Mouse (Mus musculus): ENCODE measurements around the gene Mad1l1. TPM values are rescaled to one million over a fixed set of nuclear protein-coding genes. Genes with fewer than 3 reads are reported as not detected.

Mad1l1 gene
- polyA plus RNA-seq, 1 experiment from 2014 or later, result 29.8 TPM

DNA sequence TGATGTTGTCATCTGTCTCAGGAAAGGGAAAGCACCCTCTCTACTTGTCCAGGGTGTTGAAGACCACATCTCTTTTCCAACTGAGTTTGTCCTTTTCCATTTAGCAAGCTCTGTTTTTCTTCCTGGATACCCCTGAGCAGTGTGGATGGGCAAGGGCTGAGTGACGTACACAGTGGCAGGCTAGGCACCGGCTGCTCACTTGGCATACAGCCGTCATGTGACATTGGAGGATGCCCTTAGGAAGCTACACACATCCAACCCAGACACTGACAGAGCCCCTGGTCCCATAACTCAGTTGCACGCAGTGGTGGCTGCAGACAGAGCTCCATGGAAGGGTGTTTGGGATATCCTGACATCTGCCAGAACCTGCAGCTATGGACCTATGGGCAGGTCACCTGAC lies 295.0 kb downstream of the Mad1l1 start:
- WGBS, result 94% methylated on average over 4 of the region's 4 CpGs
- Histone ChIP-seq H3K9me3 (ENCODE audit: control insufficient read depth, low read length) (no peaks in the 10 kb centered on the region), H3K9ac (replicated peaks; ENCODE audit: low read length) (no peak overlapping the region), H3K4me1 (ENCODE audit: control insufficient read depth, insufficient read depth, low read length) (no peaks in the 10 kb centered on the region; the same call in 1 of the 2 replicates), H3K27me3 (ENCODE audit: control insufficient read depth, insufficient read depth, low read length) (no peaks in the 10 kb centered on the region), H3K27ac (replicated peaks; ENCODE audit: low read depth, low read length) (no peak overlapping the region), H3K36me3 (ENCODE audit: control insufficient read depth, insufficient read depth, low read length) (no peaks in the 10 kb centered on the region), H3K4me2 (ENCODE audit: low read length) (no peak overlapping the region), H3K4me3 (replicated peaks; ENCODE audit: low read depth, low read length) (no peak overlapping the region)
- ATAC-seq (ENCODE audit: low FRiP score, low TSS enrichment) (no peak), DNase-seq (no peak)

DNA sequence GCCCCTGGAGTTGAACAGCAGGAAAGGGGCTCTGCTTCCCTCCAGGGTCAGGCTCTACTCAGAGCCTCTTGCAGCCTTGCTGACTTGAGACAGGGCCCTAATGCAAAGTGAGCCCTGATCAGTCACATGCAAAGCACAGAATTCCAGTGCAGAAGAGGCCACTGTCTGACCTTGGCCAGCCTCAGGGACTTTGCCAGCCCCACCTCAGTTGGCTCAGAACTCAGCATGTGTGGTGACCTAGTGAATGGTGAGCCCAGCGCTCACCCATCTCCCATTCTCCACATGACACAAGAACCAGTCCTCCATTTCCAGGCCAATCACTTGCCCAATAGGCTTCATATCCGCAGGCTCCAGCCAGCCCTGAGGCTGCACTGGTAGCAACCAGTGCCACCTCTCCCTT lies 296.1 kb downstream of the Mad1l1 start:
- H3K36me3 ChIP-seq (ENCODE audit: control insufficient read depth, insufficient read depth, low read length), result no peaks in the 10 kb centered on the region
- no peak overlapping the region for H3K27ac ChIP-seq (replicated peaks; ENCODE audit: low read depth, low read length)
- H3K4me2 ChIP-seq (ENCODE audit: low read length), result no peak overlapping the region
- H3K27me3 ChIP-seq (ENCODE audit: control insufficient read depth, insufficient read depth, low read length), result no peaks in the 10 kb centered on the region
- no peaks in the 10 kb centered on the region for H3K9me3 ChIP-seq (ENCODE audit: control insufficient read depth, low read length)
- 93% methylated on average over 2 of the region's 2 CpGs for WGBS
- H3K4me3 ChIP-seq (replicated peaks; ENCODE audit: low read depth, low read length), result no peak overlapping the region
- DNase-seq (no peak), ATAC-seq (ENCODE audit: low FRiP score, low TSS enrichment) (no peak)
- H3K9ac ChIP-seq (replicated peaks; ENCODE audit: low read length), result no peak overlapping the region
- H3K4me1 ChIP-seq (ENCODE audit: control insufficient read depth, insufficient read depth, low read length), result no peaks in the 10 kb centered on the region; the same call in 1 of the 2 replicates

DNA sequence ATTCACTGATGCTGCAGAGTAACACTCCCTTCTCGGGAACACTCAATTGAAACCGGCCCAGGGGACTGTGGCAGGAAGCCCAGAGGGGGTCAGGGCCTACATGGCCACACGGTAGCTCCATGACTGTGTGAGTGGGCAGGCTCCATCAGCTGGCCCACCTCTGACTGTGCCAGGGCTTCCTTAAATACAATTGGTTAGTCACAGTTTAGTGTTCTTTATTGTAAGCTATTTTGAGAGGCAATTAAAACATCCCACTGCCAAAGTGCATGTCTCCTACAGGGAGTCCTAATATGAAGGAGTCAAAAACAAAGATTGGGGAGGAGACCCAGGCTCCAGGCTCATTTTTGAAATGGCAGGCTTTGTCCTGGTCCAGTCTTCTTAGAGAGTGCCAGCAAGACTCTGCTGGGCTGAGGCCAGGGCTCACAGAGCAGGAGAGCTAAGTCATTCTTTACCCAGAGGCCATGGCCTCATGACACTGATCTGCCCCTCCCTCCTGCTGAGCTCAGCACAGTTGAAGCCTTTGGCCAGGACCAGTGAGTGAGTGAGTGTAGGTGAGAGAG lies 297.3 kb downstream of the Mad1l1 start:
- WGBS, result 27% methylated on average over 3 of the region's 3 CpGs
- no peak overlapping the region for H3K9ac ChIP-seq (replicated peaks; ENCODE audit: low read length)
- DNase-seq, result peak; percentile 40
- H3K27ac ChIP-seq (replicated peaks; ENCODE audit: low read depth, low read length), result no peak overlapping the region
- no peaks in the 10 kb centered on the region; the same call in 1 of the 2 replicates for H3K4me1 ChIP-seq (ENCODE audit: control insufficient read depth, insufficient read depth, low read length)
- H3K36me3 ChIP-seq (ENCODE audit: control insufficient read depth, insufficient read depth, low read length), result no peaks in the 10 kb centered on the region
- no peak for ATAC-seq (ENCODE audit: low FRiP score, low TSS enrichment)
- H3K4me3 ChIP-seq (replicated peaks; ENCODE audit: low read depth, low read length), result no peak overlapping the region
- H3K9me3 ChIP-seq (ENCODE audit: control insufficient read depth, low read length), result no peaks in the 10 kb centered on the region
- no peaks in the 10 kb centered on the region for H3K27me3 ChIP-seq (ENCODE audit: control insufficient read depth, insufficient read depth, low read length)
- H3K4me2 ChIP-seq (ENCODE audit: low read length), result no peak overlapping the region

DNA sequence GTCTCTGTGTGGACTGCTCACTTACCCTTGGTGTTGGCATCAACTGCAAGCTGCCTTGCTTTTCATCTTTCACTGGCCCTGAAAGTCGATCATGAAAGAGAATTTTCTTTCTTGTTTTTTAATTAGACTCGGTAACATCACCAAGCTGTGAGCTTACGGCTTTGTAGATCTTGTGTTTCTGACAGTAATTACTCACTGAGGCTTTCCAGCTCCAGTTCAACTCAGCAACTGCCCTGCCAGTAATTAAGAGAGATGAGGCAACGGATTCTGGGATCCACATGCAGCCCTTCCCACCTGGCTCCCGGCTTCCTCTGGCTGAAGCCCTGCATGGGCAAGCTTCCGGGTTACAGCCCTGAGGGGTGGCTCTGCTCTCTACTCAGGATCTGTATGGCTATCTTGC lies 298.5 kb downstream of the Mad1l1 start:
- H3K4me3 ChIP-seq (replicated peaks; ENCODE audit: low read depth, low read length), result no peak overlapping the region
- no peak overlapping the region for H3K9ac ChIP-seq (replicated peaks; ENCODE audit: low read length)
- H3K4me1 ChIP-seq (ENCODE audit: control insufficient read depth, insufficient read depth, low read length), result no peaks in the 10 kb centered on the region; the same call in 1 of the 2 replicates
- DNase-seq, result no peak
- no peak overlapping the region for H3K4me2 ChIP-seq (ENCODE audit: low read length)
- no peak overlapping the region for H3K27ac ChIP-seq (replicated peaks; ENCODE audit: low read depth, low read length)
- H3K36me3 ChIP-seq (ENCODE audit: control insufficient read depth, insufficient read depth, low read length), result no peaks in the 10 kb centered on the region
- H3K27me3 ChIP-seq (ENCODE audit: control insufficient read depth, insufficient read depth, low read length), result no peaks in the 10 kb centered on the region
- WGBS, result 78% methylated on average over 6 of the region's 6 CpGs
- no peak for ATAC-seq (ENCODE audit: low FRiP score, low TSS enrichment)
- H3K9me3 ChIP-seq (ENCODE audit: control insufficient read depth, low read length), result no peaks in the 10 kb centered on the region

DNA sequence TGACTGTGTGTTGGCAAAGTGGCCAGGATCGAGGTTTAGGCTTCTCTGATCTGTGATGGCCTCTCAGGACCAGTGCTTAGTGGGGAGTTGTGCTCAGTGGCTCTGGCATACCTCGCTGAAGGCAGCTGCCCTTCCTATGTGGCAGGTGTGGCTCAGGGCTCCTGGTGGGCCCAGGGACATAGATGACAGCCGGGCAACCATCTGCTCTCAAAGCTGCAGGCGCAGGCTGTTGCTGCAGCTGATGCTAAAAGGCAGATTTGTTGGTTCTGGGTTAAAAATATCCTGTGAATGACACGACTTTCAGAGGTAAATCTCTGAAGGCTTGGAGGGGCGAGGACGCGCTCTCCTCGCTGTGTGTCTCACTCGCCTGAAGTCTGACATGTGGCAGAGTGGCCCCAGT lies 299.6 kb downstream of the Mad1l1 start:
- H3K4me2 ChIP-seq (ENCODE audit: low read length), result no peak overlapping the region
- DNase-seq, result no peak
- H3K27ac ChIP-seq (replicated peaks; ENCODE audit: low read depth, low read length), result no peak overlapping the region
- no peaks in the 10 kb centered on the region for H3K36me3 ChIP-seq (ENCODE audit: control insufficient read depth, insufficient read depth, low read length)
- no peak overlapping the region for H3K9ac ChIP-seq (replicated peaks; ENCODE audit: low read length)
- ATAC-seq (ENCODE audit: low FRiP score, low TSS enrichment), result no peak
- H3K4me3 ChIP-seq (replicated peaks; ENCODE audit: low read depth, low read length), result no peak overlapping the region
- no peaks in the 10 kb centered on the region for H3K9me3 ChIP-seq (ENCODE audit: control insufficient read depth, low read length)
- 72% methylated on average over 10 of the region's 10 CpGs for WGBS
- H3K4me1 ChIP-seq (ENCODE audit: control insufficient read depth, insufficient read depth, low read length), result no peaks in the 10 kb centered on the region; the same call in 1 of the 2 replicates
- H3K27me3 ChIP-seq (ENCODE audit: control insufficient read depth, insufficient read depth, low read length), result no peaks in the 10 kb centered on the region

DNA sequence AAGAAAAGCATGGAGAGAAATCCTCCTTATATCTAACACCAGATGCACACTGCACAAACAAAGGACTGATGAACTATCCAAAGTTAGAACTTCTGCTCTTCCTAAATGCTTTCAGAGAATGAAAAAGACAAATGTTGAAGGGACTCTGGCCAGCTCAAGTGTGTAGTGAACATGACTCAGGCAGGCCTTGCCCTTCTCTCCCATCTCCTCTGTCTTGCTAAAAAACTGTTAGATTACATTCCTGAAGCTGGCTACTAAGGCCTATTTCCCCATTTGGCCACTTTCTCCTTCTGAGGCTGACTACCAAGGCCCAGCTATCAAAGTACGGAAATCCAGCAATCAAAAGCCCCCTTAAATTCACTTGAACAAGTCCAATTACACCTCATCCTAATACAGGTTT lies 301.7 kb downstream of the Mad1l1 start:
- no peaks in the 10 kb centered on the region for H3K9me3 ChIP-seq (ENCODE audit: control insufficient read depth, low read length)
- 100% methylated on average over 1 of the region's 1 CpGs for WGBS
- no peaks in the 10 kb centered on the region; the same call in 1 of the 2 replicates for H3K4me1 ChIP-seq (ENCODE audit: control insufficient read depth, insufficient read depth, low read length)
- DNase-seq (no peak), ATAC-seq (ENCODE audit: low FRiP score, low TSS enrichment) (no peak)
- H3K27ac ChIP-seq (replicated peaks; ENCODE audit: low read depth, low read length), result no peak overlapping the region
- H3K4me2 ChIP-seq (ENCODE audit: low read length), result no peak overlapping the region
- H3K27me3 ChIP-seq (ENCODE audit: control insufficient read depth, insufficient read depth, low read length), result no peaks in the 10 kb centered on the region
- no peak overlapping the region for H3K4me3 ChIP-seq (replicated peaks; ENCODE audit: low read depth, low read length)
- H3K36me3 ChIP-seq (ENCODE audit: control insufficient read depth, insufficient read depth, low read length), result no peaks in the 10 kb centered on the region
- H3K9ac ChIP-seq (replicated peaks; ENCODE audit: low read length), result no peak overlapping the region

DNA sequence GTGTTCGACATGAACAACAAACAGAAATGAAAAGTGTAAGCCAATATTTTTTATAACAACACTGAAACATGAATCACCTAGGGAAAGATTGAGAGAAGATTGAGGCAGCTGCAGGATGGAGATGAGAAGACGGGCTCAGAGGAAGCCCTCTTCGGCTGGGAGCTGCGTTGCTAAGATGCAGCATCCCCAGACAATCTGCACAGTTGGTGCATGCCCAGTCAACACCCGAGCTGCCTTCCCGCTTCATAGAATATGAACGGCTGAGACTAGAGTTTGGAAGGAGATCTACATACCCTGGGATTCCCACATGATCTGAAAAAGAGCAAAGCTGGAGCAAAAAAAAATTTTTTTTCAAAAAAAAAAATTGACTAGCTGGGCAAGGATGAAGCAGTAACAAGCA lies 302.6 kb downstream of the Mad1l1 start:
- H3K9ac ChIP-seq (replicated peaks; ENCODE audit: low read length), result no peak overlapping the region
- H3K4me3 ChIP-seq (replicated peaks; ENCODE audit: low read depth, low read length), result no peak overlapping the region
- no peaks in the 10 kb centered on the region for H3K36me3 ChIP-seq (ENCODE audit: control insufficient read depth, insufficient read depth, low read length)
- ATAC-seq (ENCODE audit: low FRiP score, low TSS enrichment) (no peak), DNase-seq (no peak)
- H3K4me1 ChIP-seq (ENCODE audit: control insufficient read depth, insufficient read depth, low read length), result no peaks in the 10 kb centered on the region; the same call in 1 of the 2 replicates
- no peak overlapping the region for H3K27ac ChIP-seq (replicated peaks; ENCODE audit: low read depth, low read length)
- H3K9me3 ChIP-seq (ENCODE audit: control insufficient read depth, low read length), result no peaks in the 10 kb centered on the region
- no peaks in the 10 kb centered on the region; the same call in 1 of the 2 replicates for H3K27me3 ChIP-seq (ENCODE audit: control insufficient read depth, insufficient read depth, low read length)
- no peak overlapping the region for H3K4me2 ChIP-seq (ENCODE audit: low read length)
- WGBS, result 84% methylated on average over 7 of the region's 7 CpGs

DNA sequence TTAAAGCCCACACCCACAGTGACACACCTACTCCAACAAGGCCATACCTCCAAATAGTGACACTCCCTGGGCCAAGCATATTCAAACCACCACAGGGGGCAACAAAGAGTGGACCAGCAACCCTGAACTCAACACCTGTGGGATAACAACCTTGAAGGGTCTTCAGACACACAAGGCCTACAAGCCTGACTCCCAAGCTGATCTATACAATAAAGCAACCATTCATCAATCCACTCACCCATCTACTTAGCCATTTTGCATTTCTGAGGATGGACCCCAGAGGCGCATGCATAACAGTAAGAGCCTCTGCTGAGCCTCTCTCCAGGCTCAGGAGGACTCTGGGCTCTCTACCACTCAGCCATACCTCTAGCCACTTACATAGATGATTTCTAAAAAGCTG lies 304.5 kb downstream of the Mad1l1 start:
- no peak overlapping the region for H3K27ac ChIP-seq (replicated peaks; ENCODE audit: low read depth, low read length)
- 90% methylated on average over 1 of the region's 1 CpGs for WGBS
- DNase-seq, result no peak

DNA sequence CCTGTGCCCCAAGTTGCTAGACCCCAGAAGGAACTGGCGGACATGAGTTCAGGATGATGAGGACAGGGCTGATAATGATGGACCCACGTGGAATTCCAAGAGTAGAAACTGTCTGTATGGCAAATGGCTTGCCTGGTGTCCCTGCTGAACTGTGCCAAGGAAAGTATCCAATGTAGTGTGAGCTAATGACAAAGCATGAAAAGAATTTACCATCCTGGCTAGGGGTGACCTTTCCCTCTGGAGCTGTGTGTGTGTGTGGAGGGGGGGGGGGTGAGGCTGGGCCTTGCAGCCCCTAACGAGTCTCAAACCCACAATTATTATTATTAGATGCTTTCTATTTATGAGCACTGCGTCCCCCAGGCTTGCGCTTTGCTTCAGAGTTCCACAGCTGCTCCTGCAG lies 307.7 kb downstream of the Mad1l1 start:
- WGBS, result 83% methylated on average over 5 of the region's 5 CpGs
- H3K27ac ChIP-seq (replicated peaks; ENCODE audit: low read depth, low read length), result no peak overlapping the region
- H3K4me2 ChIP-seq (ENCODE audit: low read length), result no peak overlapping the region
- H3K9ac ChIP-seq (replicated peaks; ENCODE audit: low read length), result no peak overlapping the region
- H3K4me1 ChIP-seq (ENCODE audit: control insufficient read depth, insufficient read depth, low read length), result no peaks in the 10 kb centered on the region
- H3K36me3 ChIP-seq (ENCODE audit: control insufficient read depth, insufficient read depth, low read length), result no peaks in the 10 kb centered on the region
- DNase-seq (no peak), ATAC-seq (ENCODE audit: low FRiP score, low TSS enrichment) (no peak)
- no peak overlapping the region for H3K4me3 ChIP-seq (replicated peaks; ENCODE audit: low read depth, low read length)
- H3K27me3 ChIP-seq (ENCODE audit: control insufficient read depth, insufficient read depth, low read length), result peaks cover 20% of the 10 kb centered on the region
- H3K9me3 ChIP-seq (ENCODE audit: control insufficient read depth, low read length), result no peaks in the 10 kb centered on the region

More for the DNA sequence above, 304.5 kb downstream of the Mad1l1 start:
- H3K27me3 ChIP-seq (ENCODE audit: control insufficient read depth, insufficient read depth, low read length), result no peaks in the 10 kb centered on the region; the same call in 1 of the 2 replicates
- H3K9me3 ChIP-seq (ENCODE audit: control insufficient read depth, low read length), result no peaks in the 10 kb centered on the region
- no peak overlapping the region for H3K9ac ChIP-seq (replicated peaks; ENCODE audit: low read length)
- H3K4me3 ChIP-seq (replicated peaks; ENCODE audit: low read depth, low read length), result no peak overlapping the region
- no peaks in the 10 kb centered on the region for H3K36me3 ChIP-seq (ENCODE audit: control insufficient read depth, insufficient read depth, low read length)
- H3K4me2 ChIP-seq (ENCODE audit: low read length), result no peak overlapping the region
- no peak for ATAC-seq (ENCODE audit: low FRiP score, low TSS enrichment)
- H3K4me1 ChIP-seq (ENCODE audit: control insufficient read depth, insufficient read depth, low read length), result no peaks in the 10 kb centered on the region

Measured in midbrain, embryonic 14.5 days (tissue).